Mouse (Mus musculus) E14TG2a.4 (cell line): ENCODE data around the gene Zscan5b.

Source experiments
- CTCF ChIP-seq: conservative IDR thresholded peaks from 2 replicates; pipeline ENCODE4 v1.5.1; 2014; ENCODE audit warnings: low read length
- NANOG ChIP-seq: IDR thresholded peaks from 2 replicates; pipeline ENCODE4 v1.6.1; 2014; ENCODE audit warnings: borderline replicate concordance, low read length, mixed read lengths

- TF ChIP-seq CTCF (peak; percentile 77), NANOG (no peak)
These were observed 60.7 kb downstream of the Zscan5b start for GRCm38 (mm10) chr7:6282749-6283148.
